Mouse (Mus musculus) small intestine, adult 2 months (tissue): ENCODE measurements at regions not wholly inside any gene's neighbourhood (a gene's known extent, or its start where the extent isn't known, plus 50 kb on each side); places are given as distances from the start of the nearest gene placed in this dataset.

Experiments used
- CTCF ChIP-seq: fragments of 200-500 bp; IDR thresholded peaks from 2 replicates; pipeline ENCODE4 v1.5.1; 2012; ENCODE audit warnings: low read depth, mild to moderate bottlenecking, control low read depth, inconsistent platforms, low read length, moderate library complexity, mixed read lengths; ENCODE audit not compliant: insufficient replicate concordance, insufficient read length; ENCODE audit errors: extremely low read depth
- POLR2A ChIP-seq: fragments of 200-500 bp; IDR thresholded peaks from 2 replicates; pipeline ENCODE4 v1.6.1; 2012; ENCODE audit warnings: low read depth, mild to moderate bottlenecking, control low read depth, inconsistent platforms, low read length, moderate library complexity

GRCm38 (mm10) chr14:68966758-68967157 is 327.3 kb downstream of the Synb start:
- TF ChIP-seq CTCF (peak; percentile 51; the same call in 1 of the 2 replicates), POLR2A (no peak)
